Mouse (Mus musculus): ENCODE data around the gene Tgfbi. TPM values are rescaled to one million over a fixed set of nuclear protein-coding genes. Genes with fewer than 3 reads are reported as not detected.

Gene Tgfbi
- polyA plus RNA-seq, 1 experiment = 50.8 TPM

- no peak overlapping the region for H3K4me3 ChIP-seq (replicated peaks; ENCODE audit: extremely low read depth, low read depth, low read length)
- no peak for DNase-seq
- H3K4me1 ChIP-seq (ENCODE audit: control insufficient read depth, insufficient read depth, low read length) = peaks cover 14% of the 10 kb centered on the region
- 79% methylated on average over 7 of the region's 7 CpGs for WGBS
- TF ChIP-seq POLR2A (IDR thresholded peaks at IDR 0.05; ENCODE audit: borderline replicate concordance, extremely low read depth, low read depth, low read length) (no peak), CTCF (IDR thresholded peaks at IDR 0.05; ENCODE audit: insufficient read depth, low read length) (no peak)
Observed at GRCm38 (mm10) chr13:56593961-56594391, 15.3 kb upstream of the Tgfbi start.

DNA sequence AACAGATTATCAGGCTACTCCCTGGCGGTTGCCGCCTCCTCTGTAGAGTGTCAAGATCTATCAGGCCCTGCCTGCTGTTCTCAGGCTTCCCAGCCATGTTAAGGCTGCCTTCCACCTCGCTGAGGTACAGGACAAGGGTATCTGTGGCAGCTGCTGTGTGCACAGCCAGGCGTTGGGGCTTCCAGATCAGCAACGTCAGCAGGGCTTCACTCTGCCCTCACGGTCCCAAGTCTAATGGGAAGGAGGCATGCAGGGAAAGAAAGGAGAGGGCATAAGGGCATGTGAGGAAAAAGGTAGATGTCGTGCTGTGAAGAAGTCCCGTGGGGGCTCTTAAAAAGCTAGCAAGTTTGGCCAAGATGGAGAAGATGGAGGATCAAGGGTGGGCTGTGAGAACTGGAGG is 14.1 kb upstream of the Tgfbi start:
- H3K4me1 ChIP-seq (ENCODE audit: control insufficient read depth, insufficient read depth, low read length) = peaks cover 15% of the 10 kb centered on the region
- no peak for DNase-seq
- no peak for TF ChIP-seq CTCF (IDR thresholded peaks at IDR 0.05; ENCODE audit: insufficient read depth, low read length)
- no peak for TF ChIP-seq POLR2A (IDR thresholded peaks at IDR 0.05; ENCODE audit: borderline replicate concordance, extremely low read depth, low read depth, low read length)
- WGBS = 94% methylated on average over 8 of the region's 8 CpGs
- H3K4me3 ChIP-seq (replicated peaks; ENCODE audit: extremely low read depth, low read depth, low read length) = no peak overlapping the region

- TF ChIP-seq CTCF (IDR thresholded peaks at IDR 0.05; ENCODE audit: insufficient read depth, low read length) (no peak), POLR2A (IDR thresholded peaks at IDR 0.05; ENCODE audit: borderline replicate concordance, extremely low read depth, low read depth, low read length) (no peak)
- 68% methylated on average over 4 of the region's 4 CpGs for WGBS
- no peak for DNase-seq
- Histone ChIP-seq H3K4me1 (ENCODE audit: control insufficient read depth, insufficient read depth, low read length) (peaks cover 19% of the 10 kb centered on the region), H3K4me3 (replicated peaks; ENCODE audit: extremely low read depth, low read depth, low read length) (no peak overlapping the region)
Observed at GRCm38 (mm10) chr13:56597296-56597695, 12.0 kb upstream of the Tgfbi start.

GRCm38 (mm10) chr13:56597831-56598612 is 11.3 kb upstream of the Tgfbi start:
- TF ChIP-seq POLR2A (IDR thresholded peaks at IDR 0.05; ENCODE audit: borderline replicate concordance, extremely low read depth, low read depth, low read length) (no peak), CTCF (IDR thresholded peaks at IDR 0.05; ENCODE audit: insufficient read depth, low read length) (no peak)
- no peak overlapping the region for H3K4me3 ChIP-seq (replicated peaks; ENCODE audit: extremely low read depth, low read depth, low read length)
- 24% methylated on average over 12 of the region's 12 CpGs for WGBS
- peak; percentile 41 for DNase-seq
- peaks cover 19% of the 10 kb centered on the region for H3K4me1 ChIP-seq (ENCODE audit: control insufficient read depth, insufficient read depth, low read length)

- 84% methylated on average over 2 of the region's 2 CpGs for WGBS
- H3K4me3 ChIP-seq (replicated peaks; ENCODE audit: extremely low read depth, low read depth, low read length) = no peak overlapping the region
- DNase-seq = no peak
- peaks cover 19% of the 10 kb centered on the region for H3K4me1 ChIP-seq (ENCODE audit: control insufficient read depth, insufficient read depth, low read length)
- no peak for TF ChIP-seq CTCF (IDR thresholded peaks at IDR 0.05; ENCODE audit: insufficient read depth, low read length)
- TF ChIP-seq POLR2A (IDR thresholded peaks at IDR 0.05; ENCODE audit: borderline replicate concordance, extremely low read depth, low read depth, low read length) = no peak
Observed at GRCm38 (mm10) chr13:56599511-56599910, 9.8 kb upstream of the Tgfbi start.

GRCm38 (mm10) chr13:56600216-56600890 is 9.0 kb upstream of the Tgfbi start:
- H3K4me3 ChIP-seq (replicated peaks; ENCODE audit: extremely low read depth, low read depth, low read length) = no peak overlapping the region
- 30% methylated on average over 10 of the region's 10 CpGs for WGBS
- H3K4me1 ChIP-seq (ENCODE audit: control insufficient read depth, insufficient read depth, low read length) = peaks cover 19% of the 10 kb centered on the region
- no peak for TF ChIP-seq POLR2A (IDR thresholded peaks at IDR 0.05; ENCODE audit: borderline replicate concordance, extremely low read depth, low read depth, low read length)
- no peak for TF ChIP-seq CTCF (IDR thresholded peaks at IDR 0.05; ENCODE audit: insufficient read depth, low read length)
- no peak for DNase-seq

DNA sequence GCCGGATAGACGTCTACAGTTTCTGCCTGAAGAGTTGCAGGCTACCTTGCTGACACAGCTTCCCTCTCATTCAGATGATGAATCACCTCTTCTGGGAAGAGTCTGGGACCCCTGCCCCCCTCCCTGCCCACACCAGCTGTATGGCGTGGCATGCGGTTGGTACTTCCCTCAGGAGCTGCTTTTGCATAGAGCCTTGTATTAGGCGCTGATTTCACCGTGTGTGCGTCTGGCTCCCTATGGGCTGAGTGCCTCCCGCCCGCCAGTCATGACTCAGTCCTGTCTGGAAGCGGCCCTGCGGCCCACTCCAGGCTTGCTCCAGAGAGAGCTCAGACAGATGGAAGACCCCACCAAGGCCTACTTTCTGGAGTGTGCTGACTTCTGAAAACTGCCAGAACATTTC is 8.1 kb upstream of the Tgfbi start:
- DNase-seq = no peak
- 59% methylated on average over 11 of the region's 11 CpGs for WGBS
- Histone ChIP-seq H3K4me1 (ENCODE audit: control insufficient read depth, insufficient read depth, low read length) (peaks cover 19% of the 10 kb centered on the region), H3K4me3 (replicated peaks; ENCODE audit: extremely low read depth, low read depth, low read length) (no peak overlapping the region)
- no peak for TF ChIP-seq POLR2A (IDR thresholded peaks at IDR 0.05; ENCODE audit: borderline replicate concordance, extremely low read depth, low read depth, low read length)
- no peak for TF ChIP-seq CTCF (IDR thresholded peaks at IDR 0.05; ENCODE audit: insufficient read depth, low read length)

- no peak for DNase-seq
- Histone ChIP-seq H3K4me3 (replicated peaks; ENCODE audit: extremely low read depth, low read depth, low read length) (no peak overlapping the region), H3K4me1 (ENCODE audit: control insufficient read depth, insufficient read depth, low read length) (peaks cover 12% of the 10 kb centered on the region; the same call in 1 of the 2 replicates)
- 86% methylated on average over 9 of the region's 9 CpGs for WGBS
- no peak for TF ChIP-seq POLR2A (IDR thresholded peaks at IDR 0.05; ENCODE audit: borderline replicate concordance, extremely low read depth, low read depth, low read length)
- TF ChIP-seq CTCF (IDR thresholded peaks at IDR 0.05; ENCODE audit: insufficient read depth, low read length) = no peak
Observed at GRCm38 (mm10) chr13:56605503-56605902, 3.8 kb upstream of the Tgfbi start.

DNA sequence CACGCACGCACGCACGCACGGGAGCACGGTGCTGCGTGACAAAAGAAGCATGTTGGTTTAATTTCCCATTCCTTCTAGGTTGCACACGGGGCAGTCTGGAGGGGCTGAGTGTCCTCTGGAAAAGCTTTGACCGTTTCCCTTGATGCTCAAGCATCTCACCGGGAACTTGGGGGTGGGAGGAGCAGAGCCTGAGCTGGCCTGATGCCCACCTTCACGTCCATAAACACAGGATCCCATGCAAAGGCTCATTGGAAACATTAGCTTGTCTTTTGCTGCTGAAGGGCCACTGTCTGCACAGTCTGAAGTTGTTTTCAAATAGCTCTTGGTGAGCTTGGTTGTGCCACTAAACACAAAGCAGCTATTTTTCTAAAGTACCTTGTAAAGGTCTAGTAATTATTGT is 2.6 kb upstream of the Tgfbi start:
- no peak for DNase-seq
- H3K4me3 ChIP-seq (replicated peaks; ENCODE audit: extremely low read depth, low read depth, low read length) = no peak overlapping the region
- TF ChIP-seq POLR2A (IDR thresholded peaks at IDR 0.05; ENCODE audit: borderline replicate concordance, extremely low read depth, low read depth, low read length) = no peak
- TF ChIP-seq CTCF (IDR thresholded peaks at IDR 0.05; ENCODE audit: insufficient read depth, low read length) = no peak
- H3K4me1 ChIP-seq (ENCODE audit: control insufficient read depth, insufficient read depth, low read length) = peaks cover 6% of the 10 kb centered on the region; the same call in 1 of the 2 replicates
- WGBS = 56% methylated on average over 11 of the region's 11 CpGs
